Mouse (Mus musculus) left cerebral cortex, adult 18-20 months (tissue): ENCODE measurements around the gene Tpsab1. TPM values are rescaled to one million over a fixed set of nuclear protein-coding genes. Genes with fewer than 3 reads are reported as not detected.

Experiments used
- DNase-seq, 2 experiments: peaks; one replicate each; pipeline ENCODE4 v3.0.0; 2021 to 2022; ENCODE audit warnings: low spot score in 2 of 2, mixed read lengths in 1 of 2
- long read RNA-seq, 2 experiments: library from polyadenylated mRNA; stranded (forward); transcript quantifications; one replicate each; pipeline ENCODE4 v2.0.0; 2021
- total RNA-seq, 2 experiments: library from RNA; stranded (reverse); gene quantifications; 2 replicates each; pipeline ENCODE4 v1.2.3; 2021

The Tpsab1 gene
- not detected for total RNA-seq
- long read RNA-seq, experiment 1 = 0 reads
- long read RNA-seq, experiment 2 = 0 reads

DNA sequence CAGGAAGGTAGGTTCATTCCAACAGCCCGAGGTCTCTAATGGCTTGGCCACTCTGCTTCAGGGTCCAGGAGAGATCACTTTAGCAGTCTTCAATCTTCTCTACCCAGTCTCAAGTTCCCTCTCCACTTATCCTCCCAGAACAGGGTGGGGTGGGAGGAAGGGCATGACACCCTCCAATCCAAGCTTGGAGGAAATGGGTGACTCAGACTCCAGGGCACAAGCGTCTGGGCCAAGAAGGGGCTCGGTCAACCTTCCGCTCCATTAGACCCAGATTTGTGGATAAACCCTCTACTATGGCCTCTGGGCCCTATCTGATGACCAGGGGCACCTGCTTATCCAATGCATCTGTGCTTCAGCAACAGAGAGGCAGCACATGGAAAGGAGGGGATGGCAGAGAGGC lies at the start of gene Tpsab1:
Gene Tpsab1, minus strand, starts transcription at position 101 of the 400 bp plus-strand sequence.
- DNase-seq = no peak

- DNase-seq = no peak
These were observed 49.2 kb upstream of the Tpsab1 start for GRCm38 (mm10) chr17:25394526-25394925.

DNA sequence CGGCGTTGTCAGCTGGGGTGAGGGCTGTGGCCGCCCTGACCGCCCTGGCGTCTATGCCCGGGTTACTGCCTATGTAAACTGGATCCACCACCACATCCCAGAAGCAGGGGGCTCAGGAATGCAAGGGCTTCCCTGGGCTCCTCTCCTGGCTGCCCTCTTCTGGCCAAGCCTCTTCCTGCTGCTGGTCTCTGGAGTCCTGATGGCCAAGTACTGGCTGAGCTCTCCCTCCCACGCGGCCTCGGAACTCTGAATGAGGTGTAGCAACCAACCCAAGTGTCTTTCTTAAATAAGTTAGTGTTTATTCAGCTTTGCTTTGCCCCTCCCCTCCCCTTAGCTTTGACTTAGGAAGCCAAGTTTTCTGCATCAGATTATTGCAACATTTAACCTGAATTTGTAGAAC lies 28.6 kb upstream of the Tpsab1 start:
- DNase-seq = peak; percentile 25 to 32

GRCm38 (mm10) chr17:25372491-25372890 lies 27.1 kb upstream of the Tpsab1 start:
- no peak for DNase-seq

- no peak for DNase-seq
These were observed 23.6 kb upstream of the Tpsab1 start, which contains the start of gene Tpsg1 for GRCm38 (mm10) chr17:25368973-25369372. Gene Tpsg1 (plus strand): TSS chr17:25369273.

DNA sequence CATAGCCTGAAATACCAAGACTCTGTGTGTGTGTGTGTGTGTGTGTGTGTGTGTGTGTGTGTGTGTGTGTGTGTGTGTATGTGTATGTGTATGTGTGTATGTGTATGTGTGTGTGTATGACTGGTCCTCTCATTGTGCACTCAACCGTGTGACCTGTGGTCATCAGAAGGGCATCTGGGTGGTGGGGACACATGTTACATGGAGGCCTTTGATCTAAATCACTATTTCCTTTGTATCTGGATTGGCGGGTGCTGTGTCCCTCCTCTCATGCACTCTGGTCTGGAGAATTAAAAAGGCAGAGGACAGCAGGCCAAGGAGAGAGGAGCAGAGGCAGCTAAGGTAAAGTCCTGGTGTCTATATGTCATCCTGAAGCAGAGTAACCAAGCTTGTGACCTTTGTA lies 20.6 kb upstream of the Tpsab1 start, which contains the start of gene Tpsb2:
Gene Tpsb2, plus strand, starts transcription at position 301 of the 400 bp plus-strand sequence.
- DNase-seq = no peak

GRCm38 (mm10) chr17:25363726-25364125 lies 18.4 kb upstream of the Tpsab1 start:
- DNase-seq = peak; percentile 49 to 70

DNA sequence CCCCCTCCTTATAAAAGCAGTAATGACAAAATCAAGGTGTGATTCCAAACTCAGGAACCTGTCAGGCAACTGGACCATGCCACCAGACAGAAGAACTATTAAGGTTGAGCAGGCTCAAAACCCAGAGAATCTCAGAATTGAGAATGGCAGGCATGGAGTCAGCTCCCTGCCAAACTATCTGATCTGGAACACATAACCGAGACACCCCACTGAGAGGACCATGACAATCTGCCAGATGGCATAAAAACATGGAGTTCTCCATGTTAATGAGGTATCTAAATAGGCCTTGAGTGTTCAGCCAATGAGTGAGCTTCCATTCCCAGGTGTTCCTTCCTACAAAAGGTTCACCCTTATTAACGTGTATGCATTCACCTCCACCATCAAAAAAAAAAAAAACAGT lies 15.9 kb upstream of the Tpsab1 start:
- DNase-seq = no peak

- no peak for DNase-seq
These were observed 3.9 kb downstream of the Tpsab1 start for GRCm38 (mm10) chr17:25341490-25341889.

DNA sequence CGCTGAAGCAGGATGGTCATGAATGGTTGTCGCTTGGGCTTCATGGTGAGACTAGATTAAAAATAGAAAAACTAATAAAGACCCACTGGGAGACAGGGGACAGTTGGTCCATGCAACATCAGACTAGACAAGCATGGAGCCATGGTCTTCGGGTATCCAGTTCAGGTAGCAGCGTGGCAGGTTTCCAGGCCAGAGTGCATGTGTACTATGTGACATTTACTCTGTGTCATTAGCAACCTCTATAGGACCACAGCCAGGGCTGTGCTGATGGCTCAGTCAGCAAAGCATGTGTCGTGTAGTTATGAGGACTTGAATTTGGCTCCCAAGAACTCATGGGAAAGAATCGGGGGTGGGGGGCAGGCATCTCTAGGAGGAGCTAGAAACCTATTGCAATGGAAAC lies 5.4 kb downstream of the Tpsab1 start:
- no peak for DNase-seq

DNA sequence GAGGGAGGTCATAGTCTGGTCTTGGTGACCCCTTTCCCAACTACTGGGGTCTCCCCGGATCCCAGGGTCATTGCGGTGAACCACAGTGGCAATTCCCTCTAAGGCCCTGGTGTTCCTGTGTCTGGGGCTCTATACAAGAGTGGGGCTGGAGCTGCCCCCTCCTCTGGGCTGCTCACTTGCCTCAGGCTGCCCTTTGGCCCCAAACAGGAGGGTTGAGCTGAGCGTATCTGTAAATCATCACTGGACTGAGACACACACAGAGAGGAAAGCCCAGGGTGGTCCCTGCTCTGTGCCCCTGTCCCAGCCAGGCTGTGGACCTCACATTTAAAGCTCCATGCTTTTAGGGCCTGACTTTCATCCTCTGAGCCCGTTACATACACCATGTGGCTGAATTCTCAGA lies 7.1 kb downstream of the Tpsab1 start:
- DNase-seq = no peak

- peak; percentile 63 to 71 for DNase-seq
These were observed 11.4 kb downstream of the Tpsab1 start for GRCm38 (mm10) chr17:25333943-25334342.

GRCm38 (mm10) chr17:25332321-25332720 lies 13.0 kb downstream of the Tpsab1 start:
- no peak for DNase-seq

DNA sequence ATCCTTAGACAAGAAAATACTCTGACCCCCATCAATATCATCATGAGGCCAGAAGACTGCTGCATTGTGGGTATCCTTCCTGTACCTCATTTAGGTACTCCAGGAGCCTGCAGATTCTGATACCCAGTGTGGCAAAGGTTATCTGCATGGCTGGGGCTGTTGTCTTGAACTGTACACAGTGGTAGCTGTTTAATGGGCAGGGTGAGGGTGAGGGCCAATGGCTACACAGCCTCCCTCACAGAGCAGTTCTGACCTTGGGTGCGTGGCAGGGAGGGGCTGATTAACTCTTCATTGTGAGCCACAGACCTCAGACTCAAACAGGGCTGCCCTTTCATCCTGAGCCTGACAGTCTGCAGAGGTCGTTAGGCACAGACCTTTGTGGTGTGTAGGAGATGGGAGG lies 22.4 kb downstream of the Tpsab1 start:
- no peak for DNase-seq

- DNase-seq = no peak
These were observed 24.5 kb downstream of the Tpsab1 start for GRCm38 (mm10) chr17:25320819-25321218.

- no peak for DNase-seq
These were observed 27.0 kb downstream of the Tpsab1 start, which contains the start of gene Prss29 for GRCm38 (mm10) chr17:25318354-25318753. Gene Prss29 (plus strand): TSS chr17:25318654.

- DNase-seq = no peak
These were observed 37.0 kb downstream of the Tpsab1 start, which contains the start of gene Prss28 for GRCm38 (mm10) chr17:25308346-25308745. Gene Prss28 (plus strand): TSS chr17:25308646.

GRCm38 (mm10) chr17:25298094-25298493 lies 47.3 kb downstream of the Tpsab1 start, which contains the start of gene Prss34:
Gene Prss34 (plus strand): TSS chr17:25298394.
- DNase-seq = no peak

DNA sequence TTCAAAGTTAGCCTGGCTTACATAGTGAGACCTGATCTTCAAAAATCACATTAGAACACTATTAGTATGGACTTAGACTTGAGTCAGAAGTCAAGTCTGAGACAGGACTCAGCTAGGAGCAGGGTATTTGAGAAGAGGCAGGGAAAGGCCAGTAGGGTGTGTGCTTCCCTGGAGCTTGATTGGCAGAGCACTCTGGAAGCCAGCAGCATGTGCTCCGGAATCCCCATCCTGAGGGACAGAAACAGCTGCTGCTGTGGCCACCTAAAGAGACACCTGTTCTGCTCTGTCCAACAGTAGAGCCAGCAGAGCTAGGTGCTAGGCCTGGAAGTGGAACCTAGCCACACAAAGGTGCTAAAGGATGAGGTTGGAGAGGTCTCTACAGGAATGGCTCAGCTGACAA lies 51.3 kb downstream of the Tpsab1 start:
- DNase-seq = no peak

GRCm38 (mm10) chr17:25293495-25293894 lies 51.9 kb downstream of the Tpsab1 start:
- DNase-seq = no peak
